Mouse (Mus musculus): ENCODE data around the gene Chil5.
A peak's percentile ranks its signal among the peaks of the same experiment; 100 is the strongest.
"Not testable (repeated sequence)": the region's sequence is repeated elsewhere in the genome, so short reads cannot be mapped to it uniquely, and the experiment has no call there.

Gene Chil5

DNA sequence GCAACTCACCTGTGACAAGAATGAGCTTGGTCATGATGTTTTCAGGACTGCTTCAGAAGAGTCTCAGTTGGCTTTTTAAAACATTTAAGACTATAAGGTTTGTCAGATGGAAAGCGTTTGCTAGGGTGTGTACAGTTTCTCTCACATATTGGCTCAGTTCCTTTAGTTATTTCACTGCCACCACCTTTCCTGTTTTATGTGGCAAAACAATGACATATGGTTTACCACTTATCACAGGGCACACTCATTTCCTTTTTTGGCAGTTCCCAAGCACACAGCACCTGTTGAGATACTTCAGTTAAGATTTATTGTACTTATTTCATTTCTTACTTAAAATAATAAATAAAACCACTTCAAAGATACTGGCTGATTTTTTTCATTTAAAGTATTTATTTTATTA, at the start of gene Chil5:
Gene Chil5, minus strand, starts transcription at position 34 of the 400 bp plus-strand sequence.
- no peak for DNase-seq (ENCODE audit: low read depth, low spot score)

GRCm38 (mm10) chr3:106074824-106075223, 42.2 kb upstream of the Chil5 start:
- DNase-seq (ENCODE audit: low read depth, low spot score), result no peak

GRCm38 (mm10) chr3:106070994-106071393, 38.4 kb upstream of the Chil5 start:
- DNase-seq (ENCODE audit: low read depth, low spot score), result no peak

- DNase-seq (ENCODE audit: low read depth, low spot score), result not testable (repeated sequence)
Measured at GRCm38 (mm10) chr3:106067707-106068106, 35.1 kb upstream of the Chil5 start.

GRCm38 (mm10) chr3:106057966-106058365, 25.4 kb upstream of the Chil5 start:
- DNase-seq (ENCODE audit: low read depth, low spot score), result no peak

GRCm38 (mm10) chr3:106051896-106052295, 19.3 kb upstream of the Chil5 start:
- DNase-seq (ENCODE audit: low read depth, low spot score), result no peak

- no peak for DNase-seq (ENCODE audit: low read depth, low spot score)
Measured at GRCm38 (mm10) chr3:106040306-106040705, 7.7 kb upstream of the Chil5 start.

DNA sequence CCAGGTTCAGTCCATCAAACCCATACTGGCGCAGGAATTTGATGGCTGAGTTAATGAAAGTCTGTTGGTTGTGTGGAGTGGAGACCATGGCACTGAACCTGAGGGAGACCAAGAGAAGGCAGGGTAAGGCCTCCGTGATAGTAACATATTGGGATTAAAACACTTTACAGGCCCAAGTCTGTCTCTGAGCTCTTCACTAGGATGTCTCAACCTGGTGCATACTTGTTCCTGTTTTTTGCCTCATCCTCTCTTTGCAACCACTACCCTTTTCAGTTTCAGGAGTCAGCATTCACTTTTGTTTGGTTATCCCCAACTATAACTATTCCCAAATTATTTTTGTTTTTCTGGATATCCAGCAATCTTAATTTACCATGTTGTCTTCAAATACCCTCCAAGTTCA, 8.5 kb downstream of the Chil5 start:
- no peak for DNase-seq (ENCODE audit: low read depth, low spot score)

GRCm38 (mm10) chr3:106021840-106022239, 10.8 kb downstream of the Chil5 start:
- no peak for DNase-seq (ENCODE audit: low read depth, low spot score)

DNA sequence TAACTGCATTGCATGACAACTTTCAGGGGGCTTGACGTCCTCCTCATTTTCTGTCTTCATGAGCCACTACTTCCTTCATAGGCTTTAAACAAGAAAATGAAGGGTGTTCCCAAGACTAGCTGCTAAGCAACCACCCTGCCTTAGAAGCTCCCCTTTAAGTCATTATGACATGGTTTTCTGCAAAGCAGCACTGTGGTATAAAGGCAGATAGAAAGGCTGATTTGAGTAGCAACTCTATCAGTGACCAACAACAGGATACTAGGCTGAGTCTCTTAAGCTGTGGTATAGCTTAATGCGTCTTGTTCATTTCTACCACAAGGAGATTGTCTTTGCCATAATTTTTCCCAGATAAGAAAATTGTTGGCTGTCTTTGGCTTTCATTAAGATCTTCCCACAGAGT, 18.1 kb downstream of the Chil5 start, which contains the start of gene Pifo:
Gene Pifo, minus strand, starts transcription at position 101 of the 400 bp plus-strand sequence.
- DNase-seq (ENCODE audit: low read depth, low spot score), result no peak

DNA sequence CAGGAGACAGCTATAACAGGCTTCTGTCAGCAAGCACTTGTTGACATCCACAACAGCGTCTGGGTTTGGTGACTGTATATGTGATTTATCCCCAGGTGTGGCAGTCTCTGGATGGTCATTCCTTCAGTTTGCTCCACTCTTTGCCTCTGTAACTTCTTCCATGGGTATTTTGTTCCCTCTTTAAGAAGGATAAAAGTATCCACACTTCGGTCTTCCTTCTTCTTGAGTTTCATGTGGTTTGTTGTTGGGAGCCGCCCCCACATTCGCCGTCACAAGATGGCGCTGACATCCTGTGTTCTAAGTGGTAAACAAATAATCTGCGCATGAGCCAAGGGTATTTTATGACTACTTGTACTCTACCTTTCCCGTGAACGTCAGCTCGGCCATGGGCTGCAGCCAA, 29.3 kb downstream of the Chil5 start:
- not testable (repeated sequence) for DNase-seq (ENCODE audit: low read depth, low spot score)

- peak; percentile 59 for DNase-seq (ENCODE audit: low read depth, low spot score)
Measured at GRCm38 (mm10) chr3:106001416-106002370, 30.9 kb downstream of the Chil5 start.

DNA sequence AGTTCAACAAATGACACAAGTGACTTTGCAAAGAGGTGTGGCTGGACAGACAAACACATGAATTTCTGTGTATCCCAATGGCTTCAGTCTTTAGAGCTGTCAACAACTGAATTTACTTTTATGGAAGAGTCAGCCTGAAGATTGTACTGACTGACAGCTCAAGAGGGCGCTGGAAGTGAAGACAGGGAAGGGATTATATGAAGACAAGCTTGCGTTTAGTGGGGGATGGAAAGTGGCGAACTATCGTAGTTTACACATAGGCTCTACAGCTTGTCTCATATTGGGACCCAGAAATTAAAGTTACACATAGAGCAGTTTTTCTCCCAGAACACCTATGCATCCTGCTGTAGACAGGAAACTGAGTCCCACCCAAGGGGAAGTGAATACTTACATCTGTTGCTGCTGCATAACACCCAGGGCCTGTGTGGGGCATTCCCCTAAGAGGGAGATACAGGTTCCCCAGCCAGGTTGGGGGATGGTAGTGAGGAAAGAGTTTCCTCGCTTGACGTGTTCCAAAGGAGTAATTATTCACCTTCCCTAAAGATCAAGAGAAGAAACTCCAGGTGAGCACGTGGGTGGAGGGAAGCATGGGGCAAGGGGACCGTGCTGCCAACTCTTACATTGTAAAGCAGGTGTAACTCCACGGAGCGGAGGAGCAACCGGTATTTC, 31.8 kb downstream of the Chil5 start:
- no peak for DNase-seq (ENCODE audit: low read depth, low spot score)

GRCm38 (mm10) chr3:105994730-105995129, 37.9 kb downstream of the Chil5 start:
- no peak for DNase-seq (ENCODE audit: low read depth, low spot score)

GRCm38 (mm10) chr3:105991653-105992283, 40.8 kb downstream of the Chil5 start:
- DNase-seq (ENCODE audit: low read depth, low spot score), result peak; percentile 33

DNA sequence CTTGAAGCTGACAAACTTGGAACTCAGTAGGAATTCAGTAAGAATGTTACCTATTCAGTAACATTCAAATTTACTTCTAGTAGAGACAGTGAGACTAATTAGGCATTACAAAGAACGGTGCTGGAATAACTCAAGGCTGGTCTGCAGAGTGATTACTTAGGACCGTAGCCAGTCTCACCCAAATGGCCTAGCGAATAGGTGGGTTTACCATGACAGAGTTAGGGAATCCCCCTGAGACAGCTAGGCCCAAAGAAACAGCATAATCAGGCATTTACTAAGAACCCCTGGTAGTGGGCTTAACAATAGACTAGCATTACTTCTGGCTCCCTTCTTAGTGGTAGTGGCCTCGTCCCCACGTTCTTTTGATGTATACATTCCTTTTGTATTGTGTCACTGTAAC, 43.0 kb downstream of the Chil5 start:
- DNase-seq (ENCODE audit: low read depth, low spot score), result not testable (repeated sequence)

GRCm38 (mm10) chr3:105974174-105974573, 58.4 kb downstream of the Chil5 start:
- no peak for DNase-seq (ENCODE audit: low read depth, low spot score)

DNA sequence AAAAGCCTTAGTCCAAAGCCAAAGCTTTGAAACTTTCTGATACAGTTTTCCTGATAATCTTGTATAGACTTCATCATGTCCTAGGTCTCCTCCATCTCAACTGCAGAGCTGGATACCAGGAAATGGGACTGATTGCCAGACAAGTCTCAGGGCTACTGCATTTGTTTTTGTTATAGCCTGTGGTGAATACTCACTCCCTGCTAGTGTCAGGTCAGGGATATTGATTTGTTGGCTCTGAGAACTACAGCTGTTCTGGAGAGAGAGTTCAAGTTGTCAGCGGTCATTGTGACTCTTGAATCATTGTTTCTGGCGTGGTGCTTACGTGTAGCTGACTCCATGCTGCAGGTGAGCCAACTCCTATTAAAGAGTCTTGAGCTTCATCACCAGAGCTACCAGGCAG, 59.2 kb downstream of the Chil5 start, which contains the start of gene Ovgp1:
Gene Ovgp1, plus strand, starts transcription at position 301 of the 400 bp plus-strand sequence.
- DNase-seq (ENCODE audit: low read depth, low spot score), result no peak

DNA sequence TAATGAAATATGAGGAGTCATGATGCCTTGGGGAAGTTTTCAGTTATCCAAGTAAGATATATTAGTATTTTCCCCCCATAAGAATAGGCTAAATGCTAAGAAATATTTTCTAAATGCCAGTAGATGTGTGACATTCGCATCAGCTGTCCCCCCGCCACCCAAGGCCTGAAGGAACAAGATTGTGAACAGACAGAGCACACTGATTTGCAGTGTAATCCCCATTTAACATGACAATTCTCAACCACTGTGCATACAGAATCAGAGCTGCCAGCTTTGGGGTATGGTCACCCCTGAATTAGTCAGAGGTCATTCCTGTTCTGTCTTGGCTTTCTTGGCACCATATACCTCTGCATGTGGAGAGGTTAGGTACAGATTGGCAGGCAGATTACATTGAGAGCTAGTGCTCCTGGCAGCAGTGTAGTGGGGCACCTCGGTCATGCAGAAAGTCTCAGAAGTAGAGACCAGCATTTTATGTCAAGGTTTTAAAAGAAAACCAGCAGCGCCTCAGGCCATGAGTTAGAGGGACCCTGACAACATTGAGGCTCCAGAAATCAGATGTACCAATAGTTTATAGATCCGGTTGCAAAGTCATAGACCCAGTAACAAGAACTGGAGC, 60.7 kb downstream of the Chil5 start:
- DNase-seq (ENCODE audit: low read depth, low spot score), result no peak

All from telencephalon, adult 2 months (tissue).